Mouse (Mus musculus) liver, embryonic 14.5 days (tissue): ENCODE results near the gene Numbl. TPM values are rescaled to one million over a fixed set of nuclear protein-coding genes. Genes with fewer than 3 reads are reported as not detected.

Source experiments
- ATAC-seq: fragments of 200-750 bp; cut with Nextera tagmentation; 2 replicates; pipeline ENCODE4 v1.8.0; 2017; ENCODE audit warnings: moderate number of reproducible peaks, mild to moderate bottlenecking, moderate library complexity; ENCODE audit not compliant: insufficient read depth
- DNase-seq, 3 experiments: peaks; one replicate each; pipeline ENCODE4 v3.0.0-alpha.2; 2012 to 2013; ENCODE audit warnings: low read depth in 3 of 3, low spot score in 3 of 3
- H3K27ac ChIP-seq: fragments of 300-500 bp; sonication (generic); 2 replicates; pipeline ENCODE4 v1.5.1; 2014; ENCODE audit warnings: moderate library complexity, mild to moderate bottlenecking, control low read depth, inconsistent platforms
- H3K27me3 ChIP-seq: fragments of 300-500 bp; sonication (generic); 2 replicates; pipeline ENCODE4 v1.6.1; 2014; ENCODE audit warnings: mild to moderate bottlenecking, low read length, moderate library complexity; ENCODE audit not compliant: control insufficient read depth, insufficient read depth
- H3K36me3 ChIP-seq: fragments of 300-500 bp; sonication (generic); replicated peaks from 2 replicates; pipeline ENCODE4 v1.6.1; 2014; ENCODE audit warnings: low read depth; ENCODE audit not compliant: control insufficient read depth, insufficient read depth
- H3K4me1 ChIP-seq, 2 experiments: fragments of 200-500 bp in 1 of 2; fragments of 300-500 bp in 1 of 2; sonication (generic) in 1 of 2; replicated peaks; 2 replicates each; pipeline ENCODE4 v1.6.1; 2012 to 2014; ENCODE audit warnings: antibody characterized with exemption in 1 of 2, inconsistent platforms in 1 of 2, low read length in 1 of 2; ENCODE audit not compliant: control insufficient read depth in 2 of 2, insufficient read depth in 2 of 2
- H3K4me2 ChIP-seq: fragments of 300-500 bp; sonication (generic); 2 replicates; pipeline ENCODE4 v1.6.1; 2014; ENCODE audit warnings: low read depth, mild to moderate bottlenecking, control low read depth, moderate library complexity
- H3K4me3 ChIP-seq, 2 experiments: fragments of 200-500 bp in 1 of 2; fragments of 300-500 bp in 1 of 2; sonication (generic) in 1 of 2; 2 replicates each; pipeline ENCODE4 v1.5.1; 2012 to 2014; ENCODE audit warnings: low read depth in 2 of 2, low read length in 2 of 2, mild to moderate bottlenecking in 2 of 2, control low read depth in 1 of 2, inconsistent platforms in 1 of 2, moderate library complexity in 1 of 2; ENCODE audit not compliant: insufficient read depth in 1 of 2
- H3K9ac ChIP-seq: fragments of 300-500 bp; sonication (generic); replicated peaks from 2 replicates; pipeline ENCODE4 v1.6.1; 2014; ENCODE audit warnings: mild to moderate bottlenecking, control low read depth, moderate library complexity
- H3K9me3 ChIP-seq: fragments of 300-500 bp; sonication (generic); 2 replicates; pipeline ENCODE4 v1.6.1; 2016; ENCODE audit warnings: low read length, mixed read lengths; ENCODE audit not compliant: control insufficient read depth
- CTCF ChIP-seq: IDR thresholded peaks from 2 replicates; pipeline ENCODE4 v1.5.1; 2016; ENCODE audit warnings: antibody characterized with exemption, low read depth, control low read depth
- EP300 ChIP-seq: IDR thresholded peaks from 2 replicates; pipeline ENCODE4 v1.6.1; 2016; ENCODE audit warnings: antibody characterized with exemption, low read depth
- WGBS: fragments of 180-500 bp; shearing (Covaris S2); extraction: QIAGEN DNeasy Blood & Tissue Kit; methylation state at CpG from one replicate; pipeline ENCODE4 v1.1.7; 2014; ENCODE audit not compliant: insufficient replicate concordance; 5-methylcytosine and 5-hydroxymethylcytosine counted together
- polyA plus RNA-seq, 2 experiments: library from polyadenylated mRNA; depleted of rRNA in 1 of 2; stranded (reverse) in 1 of 2; unstranded in 1 of 2; fragments of >200 nt; fragmentation: Nextera tagmentation in 1 of 2; extraction: Ambion mirVana in 1 of 2; gene quantifications; 2 replicates each; pipeline versions ENCODE4 v1.2.1 to v1.2.3; 2012 to 2014

Numbl gene
- polyA plus RNA-seq, 2 experiments, result 0.72 to 1.9 TPM

GRCm38 (mm10) chr7:27222538-27222937 is 35.7 kb upstream of the Numbl start:
- 20% methylated on average over 1 of the region's 1 CpGs for WGBS
- H3K9ac ChIP-seq, result 0 out of 2 replicates have a peak overlapping the region, but pooled peaks have one; percentile 2
- no peak overlapping the region for H3K27ac ChIP-seq
- ATAC-seq, result peak; percentile 74
- H3K9me3 ChIP-seq, result no peaks in the 10 kb centered on the region
- no peak overlapping the region for H3K4me3 ChIP-seq
- TF ChIP-seq CTCF (no peak), EP300 (no peak)
- H3K27me3 ChIP-seq, result no peaks in the 10 kb centered on the region
- peaks cover 26 to 49% of the 10 kb centered on the region in 2 experiments for H3K4me1 ChIP-seq
- H3K36me3 ChIP-seq, result no peaks in the 10 kb centered on the region; the same call in 1 of the 2 replicates
- peak in 1 of 3 experiments; percentile 50 for DNase-seq
- H3K4me2 ChIP-seq, result peak overlapping the region; percentile 20; the same call in 1 of the 2 replicates

- Histone ChIP-seq H3K27ac (no peak overlapping the region), H3K36me3 (no peaks in the 10 kb centered on the region), H3K4me2 (peak overlapping the region; percentile 14; the same call in 1 of the 2 replicates), H3K4me3 (no peak overlapping the region), H3K9ac (peak overlapping the region; percentile 18; the same call in 1 of the 2 replicates), H3K4me1 (peaks cover 34 to 54% of the 10 kb centered on the region in 2 experiments), H3K27me3 (no peaks in the 10 kb centered on the region), H3K9me3 (no peaks in the 10 kb centered on the region)
- TF ChIP-seq CTCF (no peak), EP300 (no peak)
- no peak for ATAC-seq
- WGBS, result 77% methylated on average over 11 of the region's 11 CpGs
- DNase-seq, result no peak
Measured at GRCm38 (mm10) chr7:27224877-27225575, 33.2 kb upstream of the Numbl start.

- no peak for TF ChIP-seq EP300
- no peak for TF ChIP-seq CTCF
- peaks cover 30 to 47% of the 10 kb centered on the region in 2 experiments for H3K4me1 ChIP-seq
- no peaks in the 10 kb centered on the region for H3K9me3 ChIP-seq
- 40% methylated on average over 9 of the region's 9 CpGs for WGBS
- no peak for DNase-seq
- H3K36me3 ChIP-seq, result no peaks in the 10 kb centered on the region
- peak overlapping the region; percentile 92 for H3K4me2 ChIP-seq
- peak overlapping the region; percentile 71 to 80 for H3K4me3 ChIP-seq
- ATAC-seq, result no peak
- peak overlapping the region; percentile 69 for H3K9ac ChIP-seq
- no peak overlapping the region for H3K27ac ChIP-seq
- no peaks in the 10 kb centered on the region for H3K27me3 ChIP-seq
Measured at GRCm38 (mm10) chr7:27227276-27227675, 31.0 kb upstream of the Numbl start.

- DNase-seq (no peak), ATAC-seq (peak; percentile 1; the same call in 1 of the 2 replicates)
- 10% methylated on average over 10 of the region's 10 CpGs for whole genome bisulfite sequencing
- Histone ChIP-seq H3K4me1 (peaks cover 26 to 43% of the 10 kb centered on the region in 2 experiments), H3K9ac (peak overlapping the region; percentile 69), H3K27ac (peak overlapping the region; percentile 40), H3K36me3 (no peaks in the 10 kb centered on the region), H3K4me2 (peak overlapping the region; percentile 92), H3K4me3 (peak overlapping the region; percentile 71 to 80), H3K9me3 (no peaks in the 10 kb centered on the region), H3K27me3 (no peaks in the 10 kb centered on the region)
- no peak for TF ChIP-seq CTCF
- TF ChIP-seq EP300, result no peak
Measured at GRCm38 (mm10) chr7:27227676-27228075, 30.6 kb upstream of the Numbl start.

- peak within 1 kb of the TSS; percentile 64 for H3K27ac ChIP-seq
- TF ChIP-seq EP300 (no peak), CTCF (peak; percentile 38; the same call in 1 of the 2 replicates)
- peak; percentile 81 for ATAC-seq
Measured at GRCm38 (mm10) chr7:27228281-27228821, 29.9 kb upstream of the Numbl start, which contains the start of gene Itpkc. Itpkc (minus strand) TSS chr7:27228661.

More at GRCm38 (mm10) chr7:27228281-27228821, 29.9 kb upstream of the Numbl start, which contains the start of gene Itpkc:
- peak; percentile 83 to 92 (median 85) for DNase-seq
- H3K9ac ChIP-seq, result peak within 1 kb of the TSS; percentile 69
- H3K27me3 ChIP-seq, result no peaks in the 10 kb centered on the region
- H3K4me1 ChIP-seq, result peaks cover 26 to 36% of the 10 kb centered on the region in 2 experiments
- peak within 1 kb of the TSS; percentile 71 to 80 for H3K4me3 ChIP-seq
- no peaks in the 10 kb centered on the region for H3K36me3 ChIP-seq
- H3K4me2 ChIP-seq, result peak within 1 kb of the TSS; percentile 92
- H3K9me3 ChIP-seq, result no peaks in the 10 kb centered on the region
- under 1% methylated on average over 49 of the region's 49 CpGs for WGBS
